Mouse (Mus musculus) cerebellum, adult 2 months (tissue): ENCODE measurements around the gene Zdhhc16. TPM values are rescaled to one million over a fixed set of nuclear protein-coding genes. Genes with fewer than 3 reads are reported as not detected.

Source experiments
- DNase-seq, 2 experiments: peaks; one replicate each; pipeline ENCODE4 v3.0.0; 2021
- H3K27ac ChIP-seq: fragments of 200-500 bp; 2 replicates; pipeline ENCODE4 v1.5.1; 2012; ENCODE audit warnings: low read length, control low read depth, inconsistent platforms; ENCODE audit not compliant: insufficient read depth
- H3K27me3 ChIP-seq: fragments of 200-500 bp; 2 replicates; pipeline ENCODE4 v1.6.1; 2012; ENCODE audit warnings: inconsistent platforms, mild to moderate bottlenecking, low read length, moderate library complexity; ENCODE audit not compliant: control insufficient read depth, insufficient read depth
- H3K4me1 ChIP-seq: fragments of 200-500 bp; 2 replicates; pipeline ENCODE4 v1.6.1; 2011; ENCODE audit warnings: low read length; ENCODE audit not compliant: control insufficient read depth, insufficient read depth
- H3K4me3 ChIP-seq: fragments of 200-500 bp; replicated peaks from 2 replicates; pipeline ENCODE3; 2011; ENCODE audit warnings: mild to moderate bottlenecking, low read depth, low read length, control low read depth; ENCODE audit not compliant: insufficient read depth
- CTCF ChIP-seq: fragments of 200-500 bp; IDR thresholded peaks from 2 replicates; pipeline ENCODE4 v1.5.1; 2011; ENCODE audit warnings: low read depth, mild to moderate bottlenecking, control low read depth, low read length, moderate library complexity, borderline replicate concordance; ENCODE audit not compliant: insufficient read depth
- POLR2A ChIP-seq: fragments of 200-500 bp; IDR thresholded peaks from 2 replicates; pipeline ENCODE4 v1.6.1; 2011; ENCODE audit warnings: low read length, control low read depth, borderline replicate concordance; ENCODE audit not compliant: insufficient read depth
- WGBS: fragments of 180-500 bp; shearing (Covaris S2); methylation state at CpG from one replicate; pipeline ENCODE4 v1.1.7; 2018; 5-methylcytosine and 5-hydroxymethylcytosine counted together
- polyA plus RNA-seq: library from polyadenylated mRNA; depleted of rRNA; stranded (reverse); fragments of >200 nt; gene quantifications from 2 replicates; pipeline ENCODE4 v1.2.3, GENCODE M21; 2012; rRNA removed

Gene Zdhhc16
- polyA plus RNA-seq, 1 experiment: 60.9 TPM

DNA sequence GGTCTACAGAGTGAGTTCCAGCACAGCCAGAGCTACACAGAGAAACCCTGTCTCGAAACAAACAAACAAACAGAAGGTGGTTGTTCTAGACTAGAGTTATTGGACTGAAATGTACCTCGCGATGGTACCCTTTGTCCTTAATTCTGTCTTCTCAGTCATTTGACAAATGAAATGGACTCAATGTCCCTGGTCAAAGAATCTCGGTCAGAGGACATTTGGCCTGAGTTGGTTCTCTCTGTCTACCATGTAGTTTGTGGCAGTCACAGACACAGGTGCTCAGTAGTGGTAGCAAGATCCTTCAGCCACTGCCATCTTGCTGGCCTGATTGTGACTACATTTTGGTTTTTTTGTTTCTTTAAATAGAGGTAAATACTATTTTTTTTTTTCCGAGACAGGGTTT, 52.7 kb downstream of the Zdhhc16 start:
- 93% methylated on average over 5 of the region's 5 CpGs for WGBS
- TF ChIP-seq CTCF (no peak), POLR2A (no peak)
- H3K4me3 ChIP-seq: no peak overlapping the region
- H3K27me3 ChIP-seq: no peaks in the 10 kb centered on the region
- no peak overlapping the region for H3K27ac ChIP-seq
- peaks cover 4% of the 10 kb centered on the region for H3K4me1 ChIP-seq
- DNase-seq: no peak

DNA sequence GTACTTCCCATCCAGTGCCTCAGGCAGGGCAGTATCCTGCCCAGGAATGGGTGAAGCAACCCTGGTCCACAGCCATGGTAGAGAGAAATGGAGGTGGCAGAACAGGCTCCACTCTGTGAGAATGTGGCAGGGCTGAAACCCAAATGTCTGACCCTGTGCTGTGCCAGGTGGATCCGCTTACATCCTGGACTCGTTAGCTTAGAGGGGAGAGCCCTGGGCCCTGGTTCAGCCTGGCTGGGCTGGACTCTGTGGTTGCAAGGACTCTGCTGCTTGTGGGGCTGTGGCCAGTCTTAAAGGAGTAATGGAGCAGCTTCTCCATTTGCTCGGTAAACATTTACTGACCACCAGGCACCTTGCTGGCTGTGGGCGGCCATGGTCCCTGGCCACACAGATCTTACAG, 53.9 kb downstream of the Zdhhc16 start:
- peaks cover 4% of the 10 kb centered on the region for H3K4me1 ChIP-seq
- no peak overlapping the region for H3K27ac ChIP-seq
- H3K4me3 ChIP-seq: no peak overlapping the region
- H3K27me3 ChIP-seq: no peaks in the 10 kb centered on the region
- 67% methylated on average over 4 of the region's 4 CpGs for WGBS
- no peak for TF ChIP-seq CTCF
- no peak for TF ChIP-seq POLR2A
- no peak for DNase-seq

DNA sequence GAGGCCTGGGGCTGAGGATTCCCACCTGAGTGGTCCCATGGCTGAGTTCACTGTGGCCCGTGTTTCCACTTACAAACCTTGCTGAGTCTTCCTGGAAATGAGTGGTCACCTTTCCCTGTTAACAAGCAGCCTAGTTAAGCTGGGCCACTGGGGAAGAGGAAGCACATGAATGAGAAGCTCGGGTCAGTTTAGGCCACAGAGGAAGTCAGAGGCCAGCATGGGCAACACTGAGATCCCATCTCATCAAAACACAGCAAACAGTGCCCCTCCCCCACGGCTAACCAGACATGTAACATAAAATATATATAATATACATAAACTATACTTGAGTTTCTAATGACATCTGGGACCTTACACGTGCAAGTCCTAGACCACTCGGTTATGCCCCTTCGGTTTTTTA, 56.5 kb downstream of the Zdhhc16 start:
- no peak for DNase-seq
- Histone ChIP-seq H3K27ac (no peak overlapping the region), H3K27me3 (no peaks in the 10 kb centered on the region), H3K4me1 (no peaks in the 10 kb centered on the region; the same call in 1 of the 2 replicates), H3K4me3 (no peak overlapping the region)
- WGBS: 83% methylated on average over 6 of the region's 6 CpGs
- no peak for TF ChIP-seq CTCF
- no peak for TF ChIP-seq POLR2A

DNA sequence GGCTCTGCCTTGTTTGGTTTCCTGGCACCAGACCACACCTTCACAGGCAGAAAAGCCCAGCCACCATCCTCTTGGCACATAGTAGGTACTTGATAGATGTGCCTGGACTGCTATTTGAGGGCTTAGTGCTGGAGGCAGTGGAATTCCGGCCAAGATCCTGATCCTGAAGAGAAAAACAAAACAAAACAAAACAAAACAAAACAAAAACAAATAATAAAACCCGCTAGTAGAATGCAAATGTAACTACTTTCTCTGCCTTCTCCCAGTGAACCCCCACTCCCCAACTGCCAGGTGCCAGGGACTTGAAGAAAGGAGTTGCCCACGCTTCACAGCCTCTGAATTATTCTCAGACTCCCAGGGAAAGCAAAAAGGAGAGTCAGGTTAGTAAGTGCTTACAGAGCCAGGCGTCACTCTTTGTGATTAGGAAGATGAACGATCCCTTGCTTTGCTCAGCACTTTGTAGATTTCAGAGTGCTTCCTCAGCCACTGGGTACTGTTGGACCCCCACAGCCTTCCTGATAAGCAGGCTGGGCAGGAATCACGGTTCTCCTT, 58.7 kb downstream of the Zdhhc16 start:
- WGBS: 67% methylated on average over 6 of the region's 6 CpGs
- Histone ChIP-seq H3K27me3 (no peaks in the 10 kb centered on the region), H3K4me1 (no peaks in the 10 kb centered on the region; the same call in 1 of the 2 replicates), H3K27ac (no peak overlapping the region), H3K4me3 (no peak overlapping the region)
- no peak for DNase-seq
- no peak for TF ChIP-seq CTCF
- no peak for TF ChIP-seq POLR2A

DNA sequence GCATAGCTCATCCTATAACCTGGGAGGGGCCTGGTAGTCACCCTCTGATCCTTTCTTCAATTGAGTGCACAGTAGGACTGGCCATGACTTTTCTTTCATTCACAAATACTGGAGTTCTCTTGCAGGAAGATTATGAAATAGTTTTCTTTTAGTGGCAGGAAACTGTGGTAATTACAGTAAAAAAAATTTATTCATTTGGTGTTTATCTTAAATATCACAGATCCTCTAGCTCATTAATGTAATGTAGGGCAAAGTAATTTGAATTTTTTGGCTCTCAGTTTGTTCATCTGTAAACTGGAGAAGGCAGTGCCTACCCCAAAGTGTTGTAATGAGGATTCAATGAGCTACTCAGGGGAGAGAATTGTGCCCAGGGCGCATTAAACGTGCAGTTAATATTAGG, 59.7 kb downstream of the Zdhhc16 start:
- no peaks in the 10 kb centered on the region for H3K27me3 ChIP-seq
- TF ChIP-seq POLR2A: no peak
- TF ChIP-seq CTCF: no peak
- WGBS: 75% methylated on average over 2 of the region's 2 CpGs

DNA sequence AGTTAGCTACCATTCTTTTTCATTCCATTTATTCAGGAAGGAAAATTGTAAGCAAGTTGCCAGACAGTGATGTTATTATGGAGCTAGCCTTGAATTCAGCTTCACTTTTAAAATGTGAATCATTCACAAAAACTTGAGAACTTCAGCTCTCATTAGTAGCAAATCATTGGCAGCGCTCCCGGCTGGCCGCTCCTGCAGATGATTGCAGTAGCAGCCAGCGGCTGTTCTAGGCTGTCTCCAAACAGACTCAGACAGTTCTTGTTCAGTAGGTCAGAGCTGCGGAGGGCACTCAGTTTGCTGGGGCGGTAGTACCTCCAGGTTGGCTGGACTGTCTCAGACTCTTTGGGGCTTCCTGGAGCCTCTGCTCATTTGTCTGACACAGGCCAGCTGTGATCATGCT, 60.2 kb downstream of the Zdhhc16 start:
- H3K4me3 ChIP-seq: no peak overlapping the region
- H3K27me3 ChIP-seq: no peaks in the 10 kb centered on the region
- no peak overlapping the region for H3K27ac ChIP-seq
- DNase-seq: peak in 1 of 2 experiments; percentile 41
- 61% methylated on average over 6 of the region's 6 CpGs for WGBS
- H3K4me1 ChIP-seq: peaks cover 2% of the 10 kb centered on the region; the same call in 1 of the 2 replicates
- TF ChIP-seq POLR2A: no peak
- TF ChIP-seq CTCF: no peak

More for the DNA sequence above, 59.7 kb downstream of the Zdhhc16 start:
- no peak for DNase-seq
- H3K4me3 ChIP-seq: no peak overlapping the region
- H3K4me1 ChIP-seq: peaks cover 2% of the 10 kb centered on the region; the same call in 1 of the 2 replicates
- H3K27ac ChIP-seq: no peak overlapping the region

Other genes with a start within 250 kb of the Zdhhc16 start
- 3.9 and 4.9 TPM in 2 replicates for gene Slit1, start 189.8 kb upstream of the Zdhhc16 start, polyA plus RNA-seq
- gene Arhgap19, start 131.4 kb upstream of the Zdhhc16 start, polyA plus RNA-seq: 2.4 and 2.5 TPM in 2 replicates
- 13.2 and 14.7 TPM in 2 replicates for gene Frat1, start 103.5 kb upstream of the Zdhhc16 start, polyA plus RNA-seq
- gene Frat2, start 85.3 kb upstream of the Zdhhc16 start, polyA plus RNA-seq: 6.9 and 7.1 TPM in 2 replicates
- gene Rrp12, start 37.3 kb upstream of the Zdhhc16 start, polyA plus RNA-seq: 15.1 and 16.4 TPM in 2 replicates
- gene Pgam1, start 21.6 kb upstream of the Zdhhc16 start, polyA plus RNA-seq: 858 and 879 TPM in 2 replicates
- gene Exosc1, start 57 bp upstream of the Zdhhc16 start, polyA plus RNA-seq: 25.6 and 26.3 TPM in 2 replicates
- 54.9 and 65.5 TPM in 2 replicates for gene Mms19, start 47.7 kb downstream of the Zdhhc16 start, polyA plus RNA-seq
- 28.1 and 29.4 TPM in 2 replicates for gene Ubtd1, start 48.3 kb downstream of the Zdhhc16 start, polyA plus RNA-seq
- 0.32 and 0.54 TPM in 2 replicates for gene Ankrd2, start 102.5 kb downstream of the Zdhhc16 start, polyA plus RNA-seq
- gene Hoga1, start 112.1 kb downstream of the Zdhhc16 start, polyA plus RNA-seq: 2.2 and 2.4 TPM in 2 replicates
- gene 4933411K16Rik, start 118.8 kb downstream of the Zdhhc16 start, polyA plus RNA-seq: 0.32 and 0.41 TPM in 2 replicates
- gene Morn4, start 152.9 kb downstream of the Zdhhc16 start, polyA plus RNA-seq: 43.4 and 44.6 TPM in 2 replicates
- 78.6 and 81.0 TPM in 2 replicates for gene Pi4k2a, start 157.0 kb downstream of the Zdhhc16 start, polyA plus RNA-seq
- 26.9 and 28.8 TPM in 2 replicates for gene Avpi1, start 195.6 kb downstream of the Zdhhc16 start, polyA plus RNA-seq
- gene Marveld1, start 213.9 kb downstream of the Zdhhc16 start, polyA plus RNA-seq: 11.7 and 12.8 TPM in 2 replicates
- gene Zfyve27, start 230.5 kb downstream of the Zdhhc16 start, polyA plus RNA-seq: 104 and 107 TPM in 2 replicates